Mouse (Mus musculus) kidney, postnatal 14 days (tissue): Measurements from ENCODE around the gene Crocc2.

Experiments
- DNase-seq: peaks from one replicate; pipeline ENCODE4 v3.0.0; 2022; ENCODE audit warnings: mixed read lengths

Crocc2 gene

GRCm38 (mm10) chr1:93275561-93275960 is 107.0 kb downstream of the Crocc2 start:
- DNase-seq: no peak

- no peak for DNase-seq
Observed at GRCm38 (mm10) chr1:93277041-93277440, 108.5 kb downstream of the Crocc2 start.
